Mouse (Mus musculus): ENCODE measurements around the gene Rps3.

DNA sequence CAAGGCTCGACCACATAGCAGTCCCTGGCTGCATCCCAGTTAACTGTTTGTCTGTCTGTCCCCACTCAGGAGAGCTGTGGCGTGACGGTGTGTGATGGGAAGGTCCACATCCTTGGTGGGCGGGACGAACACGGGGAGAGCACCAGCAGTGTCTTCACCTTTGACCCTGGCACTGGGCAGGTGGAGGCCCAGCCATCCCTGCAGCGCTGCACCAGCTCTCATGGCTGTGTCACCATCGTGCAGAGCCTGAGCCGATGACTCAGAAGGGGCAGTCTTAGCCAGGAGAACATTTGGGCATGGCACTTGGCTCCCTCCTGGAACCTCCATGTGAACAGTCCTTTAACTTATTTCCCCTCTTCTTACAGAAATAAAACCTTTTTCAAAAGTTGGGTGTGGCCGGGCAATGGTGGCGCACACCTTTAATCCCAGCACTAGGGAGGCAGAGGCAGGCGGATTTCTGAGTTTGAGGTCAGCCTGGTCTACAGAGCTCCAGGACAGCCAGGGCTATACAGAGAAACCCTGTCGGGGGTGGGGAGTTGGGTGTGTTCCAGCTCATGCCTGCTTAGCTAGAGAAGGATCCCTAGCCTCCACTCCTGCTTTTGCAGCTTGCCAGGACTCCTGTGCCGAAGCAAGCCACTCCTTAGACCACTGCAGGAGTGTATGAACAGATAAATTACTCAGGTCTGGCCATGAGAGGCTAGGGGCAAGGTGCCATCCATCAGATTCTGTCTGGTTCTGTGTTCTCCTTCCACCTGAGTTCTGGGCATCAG, 9.7 kb downstream of the Rps3 start:
- TF ChIP-seq POLR2A (IDR thresholded peaks at IDR 0.05; ENCODE audit: low read depth, low read length) (no peak), CTCF (IDR thresholded peaks at IDR 0.05; ENCODE audit: borderline replicate concordance, insufficient read depth, low read length) (no peak; the same call in 1 of the 2 replicates)
